Mouse (Mus musculus) intestine, postnatal 0 days (tissue): ENCODE data around the gene Phyhd1. TPM values are rescaled to one million over a fixed set of nuclear protein-coding genes. Genes with fewer than 3 reads are reported as not detected.

Experiments
- ATAC-seq: fragments of 200-750 bp; cut with Nextera tagmentation; 2 replicates; pipeline ENCODE4 v1.8.0; 2017; ENCODE audit warnings: mild to moderate bottlenecking, moderate TSS enrichment, moderate library complexity
- H3K27ac ChIP-seq: fragments of 300-500 bp; sonication (generic); 2 replicates; pipeline ENCODE4 v1.5.1; 2014; ENCODE audit warnings: mild to moderate bottlenecking, low read depth, low read length, moderate library complexity
- H3K27me3 ChIP-seq: fragments of 300-500 bp; sonication (generic); replicated peaks from 2 replicates; pipeline ENCODE4 v1.6.1; 2014; ENCODE audit warnings: low read length, mixed read lengths; ENCODE audit not compliant: control insufficient read depth, insufficient read depth
- H3K36me3 ChIP-seq: fragments of 300-500 bp; sonication (generic); 2 replicates; pipeline ENCODE4 v1.6.1; 2014; ENCODE audit warnings: mild to moderate bottlenecking, moderate library complexity; ENCODE audit not compliant: control insufficient read depth, insufficient read depth
- H3K4me1 ChIP-seq: fragments of 300-500 bp; sonication (generic); replicated peaks from 2 replicates; pipeline ENCODE4 v1.6.1; 2014; ENCODE audit warnings: antibody characterized with exemption, low read length, mixed read lengths; ENCODE audit not compliant: control insufficient read depth, insufficient read depth
- H3K4me2 ChIP-seq: fragments of 300-500 bp; sonication (generic); replicated peaks from 2 replicates; pipeline ENCODE4 v1.6.1; 2014; ENCODE audit warnings: low read depth, mild to moderate bottlenecking, moderate library complexity
- H3K4me3 ChIP-seq: fragments of 300-500 bp; sonication (generic); 2 replicates; pipeline ENCODE4 v1.5.1; 2014; ENCODE audit warnings: low read depth, low read length
- H3K9ac ChIP-seq: fragments of 300-500 bp; sonication (generic); 2 replicates; pipeline ENCODE4 v1.6.1; 2014; ENCODE audit warnings: mild to moderate bottlenecking, low read depth, low read length
- H3K9me3 ChIP-seq: fragments of 300-500 bp; sonication (generic); 2 replicates; pipeline ENCODE4 v1.6.1; 2016; ENCODE audit warnings: mixed run types; ENCODE audit not compliant: control insufficient read depth
- CTCF ChIP-seq: sonication (generic); IDR thresholded peaks from 2 replicates; pipeline ENCODE4 v1.5.1; 2016; ENCODE audit warnings: low read depth, mild to moderate bottlenecking, control low read depth, antibody characterized with exemption, moderate library complexity
- WGBS: fragments of 180-500 bp; shearing (Covaris S2); extraction: QIAGEN DNeasy Blood & Tissue Kit; methylation state at CpG from one replicate; pipeline ENCODE4 v1.1.7; 2014; 5-methylcytosine and 5-hydroxymethylcytosine counted together
- polyA plus RNA-seq: library from polyadenylated mRNA; unstranded; fragments of >200 nt; fragmentation: Nextera tagmentation; extraction: Ambion mirVana; gene quantifications from 2 replicates; pipeline ENCODE4 v1.2.1, GENCODE M21; 2015

The Phyhd1 gene
- polyA plus RNA-seq, 1 experiment from 2014 or later: 3.1 TPM

- 88% methylated on average over 3 of the region's 3 CpGs for WGBS
- H3K4me1 ChIP-seq: no peaks in the 10 kb centered on the region
- TF ChIP-seq CTCF: no peak
- H3K4me3 ChIP-seq: no peak overlapping the region
- no peak for ATAC-seq
- no peaks in the 10 kb centered on the region for H3K9me3 ChIP-seq
- no peak overlapping the region for H3K9ac ChIP-seq
- peaks cover 93% of the 10 kb centered on the region for H3K36me3 ChIP-seq
- no peak overlapping the region for H3K4me2 ChIP-seq
- no peaks in the 10 kb centered on the region for H3K27me3 ChIP-seq
- no peak overlapping the region for H3K27ac ChIP-seq
These were observed 62.8 kb downstream of the Phyhd1 start for GRCm38 (mm10) chr2:30328791-30329190.

Other genes with a start within 250 kb of the Phyhd1 start
- gene Wdr34, start 217.3 kb upstream of the Phyhd1 start, polyA plus RNA-seq: 4.9 and 5.9 TPM in 2 replicates
- gene Set, start 208.8 kb upstream of the Phyhd1 start, polyA plus RNA-seq: 174 and 180 TPM in 2 replicates
- 2.8 and 3.4 TPM in 2 replicates for gene Pkn3, start 188.5 kb upstream of the Phyhd1 start, polyA plus RNA-seq
- gene Zdhhc12, start 172.6 kb upstream of the Phyhd1 start, polyA plus RNA-seq: 90.9 and 91.3 TPM in 2 replicates
- 2.6 and 2.8 TPM in 2 replicates for gene Zer1, start 141.6 kb upstream of the Phyhd1 start, polyA plus RNA-seq
- 5.3 and 8.5 TPM in 2 replicates for gene Tbc1d13, start 132.5 kb upstream of the Phyhd1 start, polyA plus RNA-seq
- 56.3 and 59.3 TPM in 2 replicates for gene Endog, start 94.7 kb upstream of the Phyhd1 start, polyA plus RNA-seq
- gene Spout1, start 87.7 kb upstream of the Phyhd1 start, polyA plus RNA-seq: 17.3 and 18.7 TPM in 2 replicates
- gene Kyat1, start 60.4 kb upstream of the Phyhd1 start, polyA plus RNA-seq: 17.3 and 20.5 TPM in 2 replicates
- gene Lrrc8a, start 28.5 kb upstream of the Phyhd1 start, polyA plus RNA-seq: 40.4 and 40.5 TPM in 2 replicates
- gene Gm28035, start 25.6 kb upstream of the Phyhd1 start, polyA plus RNA-seq: 0.03 and 0.04 TPM in 2 replicates
- gene Gm28038, start 14.8 kb downstream of the Phyhd1 start, polyA plus RNA-seq: not detected in 2 replicates
- 23.7 and 24.7 TPM in 2 replicates for gene Dolk, start 20.1 kb downstream of the Phyhd1 start, polyA plus RNA-seq
- gene Nup188, start 20.2 kb downstream of the Phyhd1 start, polyA plus RNA-seq: 7.1 and 9.1 TPM in 2 replicates
- 38.1 TPM in 2 replicates for gene Sh3glb2, start 93.1 kb downstream of the Phyhd1 start, polyA plus RNA-seq
- gene Miga2, start 98.0 kb downstream of the Phyhd1 start, polyA plus RNA-seq: 12.6 TPM in 2 replicates
- 39.5 and 41.5 TPM in 2 replicates for gene Dolpp1, start 126.1 kb downstream of the Phyhd1 start, polyA plus RNA-seq
- 46.1 and 46.4 TPM in 2 replicates for gene Crat, start 149.6 kb downstream of the Phyhd1 start, polyA plus RNA-seq
- 70.9 and 71.4 TPM in 2 replicates for gene Ptpa, start 149.8 kb downstream of the Phyhd1 start, polyA plus RNA-seq
- gene Ier5l, start 208.0 kb downstream of the Phyhd1 start, polyA plus RNA-seq: 1.6 and 2.2 TPM in 2 replicates